Mouse (Mus musculus): ENCODE data around the gene Pkd1l1.

Gene Pkd1l1

DNA sequence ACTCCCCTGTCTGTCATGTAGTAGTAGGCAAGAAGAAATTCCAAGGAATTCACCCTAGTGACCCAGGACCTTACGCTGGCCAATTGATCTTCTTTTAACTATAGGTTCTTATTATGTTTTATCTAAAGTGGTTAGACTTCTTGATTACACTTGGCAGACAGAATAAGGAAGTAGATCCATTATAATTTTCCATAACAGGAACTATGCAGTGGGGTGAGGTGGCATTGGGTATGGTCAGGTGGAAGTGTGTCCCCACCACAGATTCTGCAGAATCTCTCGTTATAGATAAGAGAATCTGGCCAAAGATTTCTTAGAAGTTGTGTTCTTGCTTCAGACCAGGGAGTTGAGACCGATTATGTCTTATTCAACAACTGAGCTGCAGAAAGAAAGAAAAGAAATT, 185.5 kb downstream of the Pkd1l1 start:
- in situ Hi-C loops (cut with MboI; ENCODE audit: low pct_unique_long_range_greater_than_20kb in 1 of 2, low sequenced_read_pairs in 2 of 2, unreplicated experiment in 1 of 2) = no loop called here

DNA sequence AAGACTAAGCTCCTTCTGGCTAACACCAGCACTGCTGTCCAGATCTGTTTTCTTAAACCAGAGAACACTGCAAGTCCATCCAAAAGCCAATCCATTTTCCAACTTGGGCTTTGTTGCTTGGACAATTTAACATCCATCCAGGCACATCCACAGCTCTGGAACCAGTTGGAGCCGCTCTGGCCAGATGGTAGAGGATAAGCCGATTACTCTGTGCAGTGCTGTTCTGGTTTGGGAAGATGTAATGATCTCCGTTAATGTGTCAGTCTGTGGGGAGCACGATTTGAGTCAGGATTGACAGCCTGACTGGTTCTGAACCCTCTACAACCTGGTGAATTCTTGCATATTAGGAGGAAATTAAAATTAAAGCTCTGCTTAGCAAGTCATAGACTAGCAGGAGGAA, 188.7 kb downstream of the Pkd1l1 start:
- in situ Hi-C loops (cut with MboI; ENCODE audit: low pct_unique_long_range_greater_than_20kb in 1 of 2, low sequenced_read_pairs in 2 of 2, unreplicated experiment in 1 of 2) = no loop called here

DNA sequence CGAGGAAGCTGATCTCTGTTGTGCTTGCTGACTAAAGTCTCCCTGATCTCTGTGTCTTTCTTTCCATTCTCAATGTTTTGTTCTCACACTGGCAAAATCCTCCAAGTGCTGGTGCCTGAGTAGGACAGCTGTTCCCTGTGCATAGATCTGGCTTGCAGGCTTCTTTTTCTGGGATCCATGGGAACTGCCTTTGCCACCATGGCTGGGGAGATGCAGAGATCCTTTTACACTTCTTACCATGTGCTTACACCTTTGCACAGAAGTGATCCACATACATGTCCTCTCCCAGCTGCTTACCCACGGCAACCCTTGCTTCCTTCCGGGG, 191.0 kb downstream of the Pkd1l1 start:
- in situ Hi-C loops (cut with MboI; ENCODE audit: low pct_unique_long_range_greater_than_20kb in 1 of 2, low sequenced_read_pairs in 2 of 2, unreplicated experiment in 1 of 2) = no loop called here

DNA sequence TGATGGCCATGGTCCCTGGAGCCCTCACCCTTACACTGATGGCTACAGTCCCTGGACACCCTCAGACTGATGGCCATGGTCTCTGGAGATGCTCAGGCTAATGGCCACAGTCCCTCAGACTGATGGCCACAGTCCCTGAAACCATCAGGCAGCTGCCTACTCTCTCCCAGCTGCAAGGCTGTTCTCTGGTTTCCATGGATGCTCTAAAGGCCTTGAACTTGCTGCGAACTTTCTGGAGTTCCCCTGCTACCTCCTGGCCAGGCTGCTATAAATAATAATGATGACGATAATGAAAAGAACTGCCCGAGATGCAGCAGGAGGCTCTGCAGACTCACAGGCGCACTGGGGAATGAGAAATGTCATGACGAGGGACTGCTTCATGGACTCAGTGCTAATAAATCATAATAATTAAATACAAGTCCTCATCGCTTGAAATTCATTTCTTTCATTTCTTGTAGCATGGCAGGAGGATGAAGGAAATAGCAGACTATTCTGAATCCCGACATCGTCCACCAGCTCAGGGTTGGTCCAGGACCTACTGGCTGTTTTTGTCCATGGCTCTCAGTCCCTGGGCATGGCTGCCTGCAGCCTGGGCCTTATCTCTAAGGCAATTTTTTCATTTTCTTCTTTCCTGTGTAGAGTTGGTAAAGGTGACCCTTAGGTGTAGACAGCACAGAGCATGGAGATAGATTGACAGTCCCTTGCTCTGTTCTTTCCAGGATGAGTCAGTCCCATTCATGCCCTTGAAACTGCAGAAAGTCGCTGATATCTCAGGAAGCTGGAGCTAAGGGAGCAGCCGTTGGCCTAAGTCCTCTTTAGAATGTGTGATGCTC, 191.5 kb downstream of the Pkd1l1 start:
- in situ Hi-C loops (cut with MboI; ENCODE audit: low pct_unique_long_range_greater_than_20kb in 1 of 2, low sequenced_read_pairs in 2 of 2, unreplicated experiment in 1 of 2) = no loop called here

DNA sequence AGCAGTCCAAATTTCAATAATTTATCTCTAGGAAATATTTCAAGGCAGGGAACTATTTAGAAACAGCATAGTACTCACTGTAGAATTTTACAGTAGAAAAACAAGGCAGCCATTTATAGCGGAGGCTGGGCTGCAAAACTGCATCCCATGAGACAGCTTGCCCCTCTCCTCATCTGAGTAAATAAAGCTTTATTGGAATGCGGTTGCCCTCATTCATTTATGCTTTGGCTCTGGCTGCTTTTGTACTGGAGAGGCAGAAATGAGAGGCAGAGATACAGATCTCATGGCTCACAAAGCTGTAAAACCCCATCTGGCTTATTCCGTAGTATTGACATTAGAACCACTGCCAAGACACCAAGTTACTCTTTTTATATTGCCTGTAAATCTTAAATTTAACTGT, 193.6 kb downstream of the Pkd1l1 start:
- in situ Hi-C loops (cut with MboI; ENCODE audit: low pct_unique_long_range_greater_than_20kb in 1 of 2, low sequenced_read_pairs in 2 of 2, unreplicated experiment in 1 of 2) = no loop called here

All from mouse embryonic stem cell (cell line).